Mouse (Mus musculus): Measurements from ENCODE around the gene Gm45213. TPM values are rescaled to one million over a fixed set of nuclear protein-coding genes. Genes with fewer than 3 reads are reported as not detected.

Gm45213 gene
- total and polyA plus RNA-seq, 2 experiments from 2014 or later = not detected

DNA sequence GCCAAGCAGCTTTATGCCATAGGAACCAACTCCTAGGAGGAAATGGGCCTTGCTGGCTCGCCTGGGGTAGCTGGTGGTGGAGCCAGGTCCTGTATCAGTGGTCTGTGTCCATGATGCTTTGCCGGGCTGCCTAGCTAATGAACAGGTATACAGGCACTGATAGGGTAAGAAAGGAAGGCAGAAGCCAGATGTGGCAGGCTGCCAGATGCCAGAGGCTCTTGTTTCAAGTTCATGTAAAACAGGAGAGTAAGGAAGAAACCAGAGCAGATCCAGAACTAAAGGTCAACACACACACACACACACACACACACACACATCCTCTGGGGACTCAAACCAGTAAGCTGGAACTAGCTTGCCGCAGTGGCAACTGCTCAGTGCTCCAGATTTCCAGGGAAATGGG lies 5.1 kb upstream of the Gm45213 start:
- no peak overlapping the region for H3K4me3 ChIP-seq (ENCODE audit: low read length)
- WGBS = 64% methylated on average over 3 of the region's 3 CpGs
- no peaks in the 10 kb centered on the region for H3K27me3 ChIP-seq (ENCODE audit: insufficient read depth, low read length)
- H3K27ac ChIP-seq = no peak overlapping the region
- no peaks in the 10 kb centered on the region for H3K9me3 ChIP-seq (ENCODE audit: low read length)
- ATAC-seq (no peak), DNase-seq (ENCODE audit: low spot score) (no peak)
- no peak overlapping the region for H3K4me2 ChIP-seq (ENCODE audit: low read depth, low read length)
- TF ChIP-seq CTCF (IDR thresholded peaks at IDR 0.05; ENCODE audit: low read depth) = no peak
- H3K4me1 ChIP-seq (ENCODE audit: insufficient read depth, low read length) = peaks cover 9% of the 10 kb centered on the region; the same call in 1 of the 2 replicates
- H3K36me3 ChIP-seq (ENCODE audit: insufficient read depth, low read length) = no peaks in the 10 kb centered on the region
- H3K9ac ChIP-seq (replicated peaks; ENCODE audit: low read length) = no peak overlapping the region

- 53% methylated on average over 11 of the region's 11 CpGs for WGBS
- no peak for TF ChIP-seq CTCF (IDR thresholded peaks at IDR 0.05; ENCODE audit: low read depth)
These were observed 4.7 kb upstream of the Gm45213 start for GRCm38 (mm10) chr7:66038730-66039129.

DNA sequence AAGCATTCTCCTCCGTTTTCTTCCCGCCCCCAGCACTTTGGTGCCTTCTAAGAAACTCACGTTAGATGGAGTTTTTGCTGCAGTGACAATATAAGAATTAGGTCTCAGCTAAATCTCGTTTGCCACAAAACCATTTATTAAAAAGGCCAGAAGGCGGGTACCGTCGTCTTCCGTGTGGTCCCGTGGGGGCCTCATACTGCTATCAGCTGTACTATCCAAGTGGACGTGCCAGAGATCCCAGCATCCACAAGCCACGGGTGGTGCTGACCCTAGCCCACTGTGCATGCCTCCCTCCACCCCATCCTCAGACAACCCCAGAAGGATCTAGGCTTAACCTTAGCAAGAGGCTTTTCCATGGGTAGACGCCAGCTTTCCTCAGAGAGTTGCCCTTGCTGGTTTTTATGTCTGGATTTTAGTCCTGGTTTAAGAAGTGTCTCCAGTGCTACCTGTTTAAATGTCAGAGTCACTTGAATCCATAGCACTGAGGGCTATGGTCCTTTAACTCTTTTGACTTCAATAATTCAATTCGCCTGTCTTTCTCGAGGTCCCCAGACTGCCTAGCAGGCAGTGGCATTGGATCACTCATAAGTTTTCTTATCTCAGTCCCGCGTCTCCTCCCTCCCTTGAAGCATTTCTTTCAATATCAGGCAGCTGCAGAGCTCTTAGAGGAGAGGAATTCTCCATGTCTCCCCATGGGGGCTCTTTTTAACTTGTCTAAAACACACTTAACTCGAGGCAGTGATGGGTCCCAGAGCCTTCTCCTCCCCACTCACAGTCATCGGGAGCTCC lies 3.2 kb upstream of the Gm45213 start:
- no peak for ATAC-seq
- Histone ChIP-seq H3K9ac (replicated peaks; ENCODE audit: low read length) (no peak overlapping the region), H3K36me3 (ENCODE audit: insufficient read depth, low read length) (no peaks in the 10 kb centered on the region), H3K4me1 (ENCODE audit: insufficient read depth, low read length) (peaks cover 17% of the 10 kb centered on the region), H3K27me3 (ENCODE audit: insufficient read depth, low read length) (no peaks in the 10 kb centered on the region), H3K9me3 (ENCODE audit: low read length) (no peaks in the 10 kb centered on the region), H3K4me3 (ENCODE audit: low read length) (no peak overlapping the region), H3K4me2 (ENCODE audit: low read depth, low read length) (no peak overlapping the region), H3K27ac (no peak overlapping the region)
- 71% methylated on average over 18 of the region's 18 CpGs for WGBS
- DNase-seq (ENCODE audit: low spot score) = no peak
- no peak for TF ChIP-seq CTCF (IDR thresholded peaks at IDR 0.05; ENCODE audit: low read depth)

More at GRCm38 (mm10) chr7:66038730-66039129, 4.7 kb upstream of the Gm45213 start:
- Histone ChIP-seq H3K27ac (no peak overlapping the region), H3K4me3 (ENCODE audit: low read length) (no peak overlapping the region), H3K9me3 (ENCODE audit: low read length) (no peaks in the 10 kb centered on the region), H3K27me3 (ENCODE audit: insufficient read depth, low read length) (no peaks in the 10 kb centered on the region), H3K4me1 (ENCODE audit: insufficient read depth, low read length) (peaks cover 9% of the 10 kb centered on the region; the same call in 1 of the 2 replicates), H3K9ac (replicated peaks; ENCODE audit: low read length) (no peak overlapping the region), H3K4me2 (ENCODE audit: low read depth, low read length) (no peak overlapping the region), H3K36me3 (ENCODE audit: insufficient read depth, low read length) (no peaks in the 10 kb centered on the region)
- no peak for ATAC-seq
- peak; percentile 64 for DNase-seq (ENCODE audit: low spot score)

GRCm38 (mm10) chr7:66044617-66045016 lies 1.2 kb downstream of the Gm45213 start:
- Histone ChIP-seq H3K4me1 (ENCODE audit: insufficient read depth, low read length) (peaks cover 14% of the 10 kb centered on the region), H3K4me3 (ENCODE audit: low read length) (no peak overlapping the region), H3K36me3 (ENCODE audit: insufficient read depth, low read length) (no peaks in the 10 kb centered on the region), H3K9ac (replicated peaks; ENCODE audit: low read length) (no peak overlapping the region), H3K4me2 (ENCODE audit: low read depth, low read length) (no peak overlapping the region), H3K27me3 (ENCODE audit: insufficient read depth, low read length) (no peaks in the 10 kb centered on the region), H3K9me3 (ENCODE audit: low read length) (no peaks in the 10 kb centered on the region), H3K27ac (no peak overlapping the region)
- TF ChIP-seq CTCF (IDR thresholded peaks at IDR 0.05; ENCODE audit: low read depth) = no peak
- WGBS = 31% methylated on average over 9 of the region's 9 CpGs
- DNase-seq (ENCODE audit: low spot score) = no peak
- ATAC-seq = no peak

DNA sequence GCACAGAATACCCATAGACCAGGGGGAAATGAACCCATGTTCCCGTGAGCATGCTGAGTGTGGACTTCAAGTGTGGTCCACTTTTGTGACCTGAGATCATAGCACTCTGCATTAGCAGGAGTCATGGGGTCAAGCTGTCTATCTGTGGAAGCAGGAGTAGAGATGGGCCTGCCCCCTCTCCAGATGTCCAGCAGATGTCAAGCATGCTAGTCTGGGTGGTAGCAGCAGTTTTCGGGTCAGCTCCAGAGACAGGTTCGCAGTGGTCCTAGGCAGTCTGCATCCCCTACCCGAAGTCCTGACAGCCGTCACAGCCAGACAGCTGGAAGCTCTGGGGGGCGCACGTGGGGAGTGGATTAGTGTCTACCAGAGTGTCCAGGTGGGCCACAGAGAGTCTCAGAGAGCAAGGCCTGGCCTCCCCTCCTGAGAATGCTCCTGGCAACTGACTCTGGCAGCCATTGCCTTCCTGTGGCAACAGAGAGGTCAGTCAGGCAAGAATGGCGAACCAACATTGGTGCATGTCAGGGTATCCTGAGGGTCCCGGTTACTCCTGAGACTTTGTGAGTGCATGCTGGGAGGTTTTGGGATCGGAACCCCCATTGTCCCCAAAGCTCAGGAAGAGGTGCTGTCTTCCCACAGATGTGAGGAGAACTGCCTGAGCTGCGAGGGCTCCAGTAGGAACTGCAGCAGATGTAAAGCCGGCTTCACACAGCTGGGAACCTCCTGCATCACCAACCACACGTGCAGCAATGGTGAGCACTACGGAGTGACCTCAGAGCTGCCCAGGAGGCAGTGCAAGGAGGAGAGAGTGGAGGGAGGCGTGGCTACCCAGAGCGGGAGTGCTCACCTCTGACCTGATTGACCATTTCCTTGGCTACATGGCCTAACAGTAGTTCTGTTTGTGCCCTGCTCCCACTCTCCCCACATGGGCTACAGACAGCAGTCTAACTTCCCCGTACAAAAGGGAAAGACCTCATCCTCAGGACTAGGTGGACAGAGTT lies 3.8 kb downstream of the Gm45213 start:
- Histone ChIP-seq H3K9ac (replicated peaks; ENCODE audit: low read length) (no peak overlapping the region), H3K27me3 (ENCODE audit: insufficient read depth, low read length) (no peaks in the 10 kb centered on the region), H3K4me3 (ENCODE audit: low read length) (no peak overlapping the region), H3K4me2 (ENCODE audit: low read depth, low read length) (no peak overlapping the region), H3K36me3 (ENCODE audit: insufficient read depth, low read length) (no peaks in the 10 kb centered on the region), H3K4me1 (ENCODE audit: insufficient read depth, low read length) (peaks cover 13% of the 10 kb centered on the region), H3K27ac (no peak overlapping the region), H3K9me3 (ENCODE audit: low read length) (no peaks in the 10 kb centered on the region)
- no peak for DNase-seq (ENCODE audit: low spot score)
- no peak for TF ChIP-seq CTCF (IDR thresholded peaks at IDR 0.05; ENCODE audit: low read depth)
- 66% methylated on average over 17 of the region's 17 CpGs for WGBS
- ATAC-seq = no peak; the same call in 1 of the 2 replicates

- no peak for ATAC-seq
- TF ChIP-seq CTCF (IDR thresholded peaks at IDR 0.05; ENCODE audit: low read depth) = no peak
- no peak overlapping the region for H3K4me3 ChIP-seq (ENCODE audit: low read length)
- 78% methylated on average over 4 of the region's 4 CpGs for WGBS
- no peak overlapping the region for H3K4me2 ChIP-seq (ENCODE audit: low read depth, low read length)
- H3K36me3 ChIP-seq (ENCODE audit: insufficient read depth, low read length) = no peaks in the 10 kb centered on the region
- H3K9me3 ChIP-seq (ENCODE audit: low read length) = no peaks in the 10 kb centered on the region
- DNase-seq (ENCODE audit: low spot score) = no peak
- no peaks in the 10 kb centered on the region for H3K27me3 ChIP-seq (ENCODE audit: insufficient read depth, low read length)
- peaks cover 13% of the 10 kb centered on the region for H3K4me1 ChIP-seq (ENCODE audit: insufficient read depth, low read length)
- no peak overlapping the region for H3K27ac ChIP-seq
- no peak overlapping the region for H3K9ac ChIP-seq (replicated peaks; ENCODE audit: low read length)
These were observed 4.6 kb downstream of the Gm45213 start for GRCm38 (mm10) chr7:66047975-66048374.

Data from hindbrain, postnatal 0 days (tissue).